Mouse (Mus musculus) spleen, adult 2 months (tissue): Measurements from ENCODE around the gene Abcb6.

Source experiments
- CTCF ChIP-seq: fragments of 200-500 bp; IDR thresholded peaks from 2 replicates; pipeline ENCODE4 v1.5.1; 2011; ENCODE audit warnings: mild to moderate bottlenecking, inconsistent platforms; ENCODE audit not compliant: insufficient read depth, insufficient read length, insufficient replicate concordance; ENCODE audit errors: extremely low read depth
- POLR2A ChIP-seq: fragments of 200-500 bp; IDR thresholded peaks from 2 replicates; pipeline ENCODE4 v1.6.1; 2011; ENCODE audit warnings: low read depth, low read length, inconsistent platforms

DNA sequence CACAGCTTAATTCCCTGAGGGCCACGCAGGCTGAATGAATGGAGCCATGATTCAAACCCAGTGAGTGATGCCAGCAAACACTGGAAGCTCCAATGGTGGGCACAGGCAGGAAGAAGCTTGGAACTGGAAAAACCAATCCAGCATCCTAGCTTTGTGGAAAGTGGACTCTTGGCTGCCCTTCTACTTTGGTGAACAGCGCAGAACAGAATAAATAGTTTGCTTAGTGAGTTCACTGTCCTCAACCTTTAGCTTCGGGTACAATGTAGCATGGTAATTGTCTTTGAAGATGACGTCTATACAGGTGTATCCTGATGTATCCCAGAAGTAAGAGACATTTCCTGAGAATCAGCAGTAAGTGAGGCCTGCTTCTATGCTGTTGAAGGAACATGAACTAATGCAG, 31.5 kb downstream of the Abcb6 start:
- TF ChIP-seq CTCF = no peak
- TF ChIP-seq POLR2A = no peak
